Mouse (Mus musculus): ENCODE measurements around the gene Cdk8. TPM values are rescaled to one million over a fixed set of nuclear protein-coding genes. Genes with fewer than 3 reads are reported as not detected.
A peak's percentile ranks its signal among the peaks of the same experiment; 100 is the strongest.
"Not testable (repeated sequence)": the region's sequence is repeated elsewhere in the genome, so short reads cannot be mapped to it uniquely, and the experiment has no call there.

The Cdk8 gene
- total and polyA plus RNA-seq, 3 experiments, result 139 to 745 (median 154) TPM

GRCm38 (mm10) chr5:146230864-146231654 lies at the start of gene Cdk8 (continued):
- TF ChIP-seq MEF2A (IDR thresholded peaks at IDR 0.05; ENCODE audit: extremely low read depth, insufficient replicate concordance, low read depth, low read length, poor library complexity, severe bottlenecking), result no peak
- 0 out of 2 replicates have a peak, but pooled peaks have one; percentile 17 for TF ChIP-seq POLR2AphosphoS5 (IDR thresholded peaks at IDR 0.05; ENCODE audit: borderline replicate concordance, low read depth, low read length)
- TF ChIP-seq ZMIZ1 (IDR thresholded peaks at IDR 0.05; ENCODE audit: low read depth, low read length), result peak; percentile 86; the same call in 1 of the 2 replicates
- peak; percentile 89 for TF ChIP-seq SIN3A (IDR thresholded peaks at IDR 0.05; ENCODE audit: low read length)

- not testable (repeated sequence) for H3K79me2 ChIP-seq (ENCODE audit: control insufficient read depth, insufficient read depth, low read length, poor library complexity); H3K4me3 ChIP-seq (ENCODE audit: control insufficient read depth in 1 of 2, insufficient read depth in 1 of 2, low read depth in 2 of 2, low read length in 2 of 2); H3K36me3 ChIP-seq (ENCODE audit: control insufficient read depth in 1 of 2, insufficient read depth in 2 of 2, low read length in 2 of 2); H3K9me3 ChIP-seq (replicated peaks; ENCODE audit: insufficient read depth, low read length); H3K4me1 ChIP-seq (ENCODE audit: control insufficient read depth in 1 of 2, insufficient read depth in 2 of 2, low read length in 2 of 2); H3K27me3 ChIP-seq (ENCODE audit: control insufficient read depth in 1 of 2, insufficient read depth in 2 of 2, low read length in 2 of 2); H3K9ac ChIP-seq (ENCODE audit: control insufficient read depth, low read depth, low read length, poor library complexity, severe bottlenecking); H3K27ac ChIP-seq (ENCODE audit: control insufficient read depth, low read depth, low read length); DNase-seq (ENCODE audit: low read depth, low spot score)
Measured at GRCm38 (mm10) chr5:146185204-146185603, 45.8 kb upstream of the Cdk8 start, which contains the start of gene 1700001J03Rik. Gene 1700001J03Rik (minus strand): TSS chr5:146185304.

GRCm38 (mm10) chr5:146187441-146187840 lies 43.6 kb upstream of the Cdk8 start:
- not testable (repeated sequence) for H3K36me3 ChIP-seq (ENCODE audit: control insufficient read depth in 1 of 2, insufficient read depth in 2 of 2, low read length in 2 of 2); DNase-seq (ENCODE audit: low read depth, low spot score); H3K4me1 ChIP-seq (ENCODE audit: control insufficient read depth in 1 of 2, insufficient read depth in 2 of 2, low read length in 2 of 2); H3K79me2 ChIP-seq (ENCODE audit: control insufficient read depth, insufficient read depth, low read length, poor library complexity); H3K9ac ChIP-seq (ENCODE audit: control insufficient read depth, low read depth, low read length, poor library complexity, severe bottlenecking); H3K27me3 ChIP-seq (ENCODE audit: control insufficient read depth in 1 of 2, insufficient read depth in 2 of 2, low read length in 2 of 2); H3K9me3 ChIP-seq (replicated peaks; ENCODE audit: insufficient read depth, low read length); H3K4me3 ChIP-seq (ENCODE audit: control insufficient read depth in 1 of 2, insufficient read depth in 1 of 2, low read depth in 2 of 2, low read length in 2 of 2); H3K27ac ChIP-seq (ENCODE audit: control insufficient read depth, low read depth, low read length)
- peak in 1 of 3 experiments; percentile 15; a peak in 1 of 6 replicates for TF ChIP-seq CTCF (IDR thresholded peaks at IDR 0.05 in 2 of 3, conservative IDR thresholded peaks at IDR 0.05 in 1 of 3; ENCODE audit: control insufficient read depth in 1 of 3, insufficient read depth in 1 of 3, low read depth in 2 of 3, low read length in 3 of 3, poor library complexity in 1 of 3, severe bottlenecking in 1 of 3)

GRCm38 (mm10) chr5:146188144-146188543 lies 42.9 kb upstream of the Cdk8 start:
- Histone ChIP-seq H3K4me3 (ENCODE audit: control insufficient read depth in 1 of 2, insufficient read depth in 1 of 2, low read depth in 2 of 2, low read length in 2 of 2) (no peak overlapping the region), H3K9me3 (replicated peaks; ENCODE audit: insufficient read depth, low read length) (no peaks in the 10 kb centered on the region), H3K27ac (ENCODE audit: control insufficient read depth, low read depth, low read length) (no peak overlapping the region), H3K4me1 (ENCODE audit: control insufficient read depth in 1 of 2, insufficient read depth in 2 of 2, low read length in 2 of 2) (no peaks in the 10 kb centered on the region), H3K9ac (ENCODE audit: control insufficient read depth, low read depth, low read length, poor library complexity, severe bottlenecking) (no peak overlapping the region), H3K27me3 (ENCODE audit: control insufficient read depth in 1 of 2, insufficient read depth in 2 of 2, low read length in 2 of 2) (no peaks in the 10 kb centered on the region), H3K36me3 (ENCODE audit: control insufficient read depth in 1 of 2, insufficient read depth in 2 of 2, low read length in 2 of 2) (no peaks in the 10 kb centered on the region), H3K79me2 (ENCODE audit: control insufficient read depth, insufficient read depth, low read length, poor library complexity) (no peaks in the 10 kb centered on the region)
- TF ChIP-seq RCOR1 (IDR thresholded peaks at IDR 0.05; ENCODE audit: low read depth, low read length) (no peak), CTCF (IDR thresholded peaks at IDR 0.05 in 2 of 3, conservative IDR thresholded peaks at IDR 0.05 in 1 of 3; ENCODE audit: control insufficient read depth in 1 of 3, insufficient read depth in 1 of 3, low read depth in 2 of 3, low read length in 3 of 3, poor library complexity in 1 of 3, severe bottlenecking in 1 of 3) (peak; percentile 12 to 37 (median 14); a peak in 2 of 6 replicates), SMC3 (IDR thresholded peaks at IDR 0.05; ENCODE audit: low read depth, low read length) (peak; percentile 41), CHD1 (IDR thresholded peaks at IDR 0.05; ENCODE audit: low read depth, low read length) (no peak), RAD21 (IDR thresholded peaks at IDR 0.05; ENCODE audit: low read depth, low read length) (peak; percentile 1; the same call in 1 of the 2 replicates)
- DNase-seq (ENCODE audit: low read depth, low spot score), result no peak

Data from MEL (cell line).